Mouse (Mus musculus) spleen, postnatal 10 days (tissue): ENCODE data around the gene Eml2.

ENCODE experiments used
- DNase-seq, 2 experiments: peaks; one replicate each; pipeline ENCODE4 v3.0.0; 2021 to 2022; ENCODE audit warnings: low spot score in 2 of 2

Gene Eml2

GRCm38 (mm10) chr7:19202065-19202850 lies 26.0 kb downstream of the Eml2 start:
- no peak for DNase-seq

GRCm38 (mm10) chr7:19208201-19208910 lies 32.1 kb downstream of the Eml2 start:
- no peak for DNase-seq

GRCm38 (mm10) chr7:19208944-19209472 lies 32.8 kb downstream of the Eml2 start:
- DNase-seq: no peak

GRCm38 (mm10) chr7:19209494-19209893 lies 33.3 kb downstream of the Eml2 start:
- DNase-seq: no peak

- peak in 1 of 2 experiments; percentile 38 for DNase-seq
Measured at GRCm38 (mm10) chr7:19210010-19210409, 33.8 kb downstream of the Eml2 start.

- no peak for DNase-seq
Measured at GRCm38 (mm10) chr7:19211041-19211675, 34.9 kb downstream of the Eml2 start.

- no peak for DNase-seq
Measured at GRCm38 (mm10) chr7:19211996-19212755, 36.0 kb downstream of the Eml2 start, which contains the start of gene Gpr4. TSS of gene Gpr4 (plus strand) at chr7:19212538.

GRCm38 (mm10) chr7:19213385-19213784 lies 37.2 kb downstream of the Eml2 start:
- no peak for DNase-seq

GRCm38 (mm10) chr7:19214369-19214768 lies 38.1 kb downstream of the Eml2 start:
- no peak for DNase-seq

- DNase-seq: no peak
Measured at GRCm38 (mm10) chr7:19214940-19215339, 38.7 kb downstream of the Eml2 start.

GRCm38 (mm10) chr7:19217492-19217891 lies 41.3 kb downstream of the Eml2 start:
- DNase-seq: no peak

GRCm38 (mm10) chr7:19217944-19218343 lies 41.7 kb downstream of the Eml2 start:
- DNase-seq: no peak

- DNase-seq: no peak
Measured at GRCm38 (mm10) chr7:19220061-19220460, 43.8 kb downstream of the Eml2 start.

- DNase-seq: no peak
Measured at GRCm38 (mm10) chr7:19222189-19222588, 46.0 kb downstream of the Eml2 start.

GRCm38 (mm10) chr7:19222875-19223274 lies 46.7 kb downstream of the Eml2 start:
- no peak for DNase-seq

- peak in 1 of 2 experiments; percentile 41 for DNase-seq
Measured at GRCm38 (mm10) chr7:19224933-19225332, 48.7 kb downstream of the Eml2 start.

GRCm38 (mm10) chr7:19226817-19227797 lies 50.9 kb downstream of the Eml2 start:
- DNase-seq: peak; percentile 31 to 58

- peak; percentile 98 to 99 for DNase-seq
Measured at GRCm38 (mm10) chr7:19227883-19228792, 51.9 kb downstream of the Eml2 start, which contains the start of gene Opa3. TSS of gene Opa3 (plus strand) at chr7:19228334.

GRCm38 (mm10) chr7:19228793-19229148 lies 52.5 kb downstream of the Eml2 start:
- no peak for DNase-seq
